Mouse (Mus musculus) E14TG2a.4 (cell line): ENCODE measurements at regions not wholly inside any gene's neighbourhood (a gene's known extent, or its start where the extent isn't known, plus 50 kb on each side); places are given as distances from the start of the nearest gene placed in this dataset.

Source experiments
- H3K27me3 ChIP-seq: 2 replicates; pipeline ENCODE4 v1.6.1; 2014; ENCODE audit warnings: low read length, control low read depth; ENCODE audit not compliant: insufficient read depth
- H3K36me3 ChIP-seq: 2 replicates; pipeline ENCODE4 v1.6.1; 2014; ENCODE audit warnings: low read length, control low read depth; ENCODE audit not compliant: insufficient read depth
- H3K4me1 ChIP-seq: replicated peaks from 2 replicates; pipeline ENCODE4 v1.6.1; 2014; ENCODE audit warnings: low read depth, low read length, control low read depth
- H3K4me3 ChIP-seq: replicated peaks from 2 replicates; pipeline ENCODE4 v1.5.1; 2014; ENCODE audit warnings: mild to moderate bottlenecking, low read length
- H3K9me3 ChIP-seq: 2 replicates; pipeline ENCODE4 v1.6.1; 2014; ENCODE audit warnings: low read length, control low read depth
- CTCF ChIP-seq: conservative IDR thresholded peaks from 2 replicates; pipeline ENCODE4 v1.5.1; 2014; ENCODE audit warnings: low read length
- NANOG ChIP-seq: IDR thresholded peaks from 2 replicates; pipeline ENCODE4 v1.6.1; 2014; ENCODE audit warnings: borderline replicate concordance, low read length, mixed read lengths
- POU5F1 ChIP-seq: IDR thresholded peaks from 2 replicates; pipeline ENCODE4 v1.6.1; 2014; ENCODE audit warnings: low read length, borderline replicate concordance

DNA sequence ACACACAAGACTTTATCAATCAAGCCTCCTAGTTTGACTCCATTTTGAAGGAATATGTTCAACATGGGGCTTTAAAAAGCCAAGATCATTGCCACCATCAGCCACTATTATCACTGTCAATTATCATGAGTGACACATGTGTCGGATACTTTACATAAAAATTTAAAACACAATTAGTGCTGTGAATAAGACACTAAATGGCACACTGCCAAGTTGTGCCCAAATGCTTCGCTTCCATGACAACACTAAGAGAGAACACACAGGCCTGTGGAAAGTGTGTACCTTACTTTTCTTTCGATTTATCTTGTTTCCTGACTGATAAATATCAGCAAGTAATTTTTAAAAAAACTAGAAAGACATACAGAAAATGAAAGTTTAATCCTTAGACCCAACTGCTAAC is 166.5 kb upstream of the Ptbp2 start:
- Histone ChIP-seq H3K4me3 (no peak overlapping the region), H3K9me3 (no peaks in the 10 kb centered on the region), H3K27me3 (peaks cover 5% of the 10 kb centered on the region; the same call in 1 of the 2 replicates), H3K4me1 (peaks cover 13% of the 10 kb centered on the region), H3K36me3 (no peaks in the 10 kb centered on the region)
- TF ChIP-seq NANOG (no peak), CTCF (no peak), POU5F1 (no peak)

DNA sequence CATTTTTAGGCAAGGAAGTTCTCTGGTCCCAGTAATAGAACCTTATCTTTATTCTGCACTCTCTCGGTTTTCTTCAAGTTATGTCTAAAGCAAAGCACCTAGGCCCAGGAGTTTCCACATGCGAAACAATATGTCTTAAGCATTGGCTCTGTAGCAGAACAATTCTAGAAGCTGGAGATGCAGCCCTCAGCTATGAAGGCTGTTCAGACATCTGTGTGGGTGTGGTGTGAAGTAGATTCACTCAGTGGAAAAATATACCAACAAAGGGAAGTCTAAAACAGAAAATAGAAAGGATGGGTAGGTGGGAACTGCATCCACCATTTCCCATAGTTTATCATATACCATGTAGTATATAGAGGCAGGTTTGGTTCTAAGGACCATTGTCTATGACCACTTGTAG is 165.8 kb upstream of the Ptbp2 start:
- H3K4me1 ChIP-seq: peaks cover 13% of the 10 kb centered on the region
- peaks cover 7% of the 10 kb centered on the region; the same call in 1 of the 2 replicates for H3K27me3 ChIP-seq
- TF ChIP-seq NANOG (no peak), CTCF (no peak), POU5F1 (no peak)
- H3K9me3 ChIP-seq: no peaks in the 10 kb centered on the region
- H3K36me3 ChIP-seq: no peaks in the 10 kb centered on the region
- no peak overlapping the region for H3K4me3 ChIP-seq

DNA sequence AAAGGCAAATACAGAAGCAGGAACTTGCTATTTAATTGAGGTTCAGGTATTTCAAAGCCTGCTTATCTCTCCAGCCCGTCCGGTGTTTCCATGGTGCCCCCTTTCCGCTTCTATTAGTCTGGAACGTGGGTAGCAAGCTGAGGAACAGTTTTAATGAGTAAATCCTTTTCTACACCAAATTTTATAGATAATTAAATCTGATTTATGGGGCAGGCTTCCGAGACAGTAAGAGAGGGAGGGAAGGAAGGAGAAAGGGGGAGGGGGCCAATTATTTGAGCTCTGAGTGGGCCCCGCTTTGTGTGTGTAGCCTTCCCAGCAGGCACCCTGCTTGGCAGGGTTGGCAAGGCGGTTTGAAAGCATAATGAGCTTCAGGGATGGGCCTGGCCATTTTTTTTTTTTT is 165.4 kb upstream of the Ptbp2 start:
- no peaks in the 10 kb centered on the region for H3K9me3 ChIP-seq
- no peak overlapping the region for H3K4me3 ChIP-seq
- H3K27me3 ChIP-seq: peaks cover 10% of the 10 kb centered on the region; the same call in 1 of the 2 replicates
- peaks cover 14% of the 10 kb centered on the region for H3K4me1 ChIP-seq
- TF ChIP-seq POU5F1 (no peak), NANOG (no peak), CTCF (no peak)
- H3K36me3 ChIP-seq: no peaks in the 10 kb centered on the region

GRCm38 (mm10) chr3:119949041-119949470 is 164.8 kb upstream of the Ptbp2 start:
- Histone ChIP-seq H3K9me3 (no peaks in the 10 kb centered on the region), H3K4me3 (no peak overlapping the region), H3K27me3 (peaks cover 10% of the 10 kb centered on the region; the same call in 1 of the 2 replicates), H3K4me1 (peaks cover 20% of the 10 kb centered on the region), H3K36me3 (no peaks in the 10 kb centered on the region)
- TF ChIP-seq NANOG (no peak), POU5F1 (no peak), CTCF (no peak)

DNA sequence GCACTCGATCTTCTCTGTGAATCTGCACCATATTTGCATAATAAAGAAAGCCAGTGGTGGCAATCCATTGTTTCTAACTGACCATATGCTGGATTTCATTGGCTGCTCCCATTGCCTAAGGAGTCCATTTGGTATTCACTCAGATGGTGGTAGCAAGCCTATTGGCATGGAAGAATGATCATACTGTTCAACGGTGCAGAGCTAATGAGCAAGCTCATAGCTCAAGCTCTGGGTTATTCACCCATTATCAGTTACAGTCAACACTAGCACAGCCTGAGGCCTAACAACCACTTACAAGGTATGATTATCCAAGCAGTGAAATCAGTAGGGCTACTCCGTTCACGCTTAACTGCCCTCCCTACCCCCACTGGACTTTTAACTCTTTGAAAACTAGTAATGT is 162.9 kb upstream of the Ptbp2 start:
- peak; percentile 44; the same call in 1 of the 2 replicates for TF ChIP-seq POU5F1
- no peak for TF ChIP-seq NANOG
- peaks cover 12% of the 10 kb centered on the region for H3K27me3 ChIP-seq
- no peaks in the 10 kb centered on the region for H3K9me3 ChIP-seq
- no peaks in the 10 kb centered on the region for H3K36me3 ChIP-seq
- H3K4me3 ChIP-seq: no peak overlapping the region
- H3K4me1 ChIP-seq: peaks cover 25% of the 10 kb centered on the region

- TF ChIP-seq CTCF (no peak), POU5F1 (peak; percentile 84; the same call in 1 of the 2 replicates), NANOG (peak; percentile 78; the same call in 1 of the 2 replicates)
- H3K9me3 ChIP-seq: no peaks in the 10 kb centered on the region
- H3K4me3 ChIP-seq: no peak overlapping the region
- peaks cover 25% of the 10 kb centered on the region for H3K4me1 ChIP-seq
- H3K27me3 ChIP-seq: peaks cover 14% of the 10 kb centered on the region
- H3K36me3 ChIP-seq: no peaks in the 10 kb centered on the region
Observed at GRCm38 (mm10) chr3:119944115-119944514, 159.8 kb upstream of the Ptbp2 start.

DNA sequence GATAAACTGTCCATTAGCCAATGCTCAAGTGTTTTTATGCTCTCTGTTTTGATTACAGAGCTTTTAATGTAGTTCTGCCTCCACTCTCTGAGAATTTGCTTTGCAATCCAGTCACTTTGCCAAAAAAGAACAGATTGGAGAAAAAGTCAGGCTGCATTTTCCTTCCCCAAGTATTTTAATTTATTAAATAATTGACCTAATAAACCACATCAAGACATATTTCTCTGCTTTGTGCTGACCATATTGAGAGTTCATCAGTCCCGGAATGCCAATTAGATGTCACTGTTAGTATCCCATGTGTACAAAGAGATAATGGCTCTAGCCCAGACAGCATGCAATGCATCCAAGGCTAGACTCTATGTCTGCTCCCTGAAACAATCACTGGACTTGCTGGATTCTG is 154.8 kb upstream of the Ptbp2 start:
- Histone ChIP-seq H3K9me3 (no peaks in the 10 kb centered on the region), H3K27me3 (peaks cover 5% of the 10 kb centered on the region; the same call in 1 of the 2 replicates), H3K4me1 (peaks cover 5% of the 10 kb centered on the region), H3K4me3 (no peak overlapping the region), H3K36me3 (no peaks in the 10 kb centered on the region)
- TF ChIP-seq NANOG: no peak
- TF ChIP-seq POU5F1: no peak
- no peak for TF ChIP-seq CTCF

- Histone ChIP-seq H3K9me3 (no peaks in the 10 kb centered on the region), H3K36me3 (no peaks in the 10 kb centered on the region), H3K27me3 (peaks cover 5% of the 10 kb centered on the region; the same call in 1 of the 2 replicates), H3K4me3 (no peak overlapping the region), H3K4me1 (no peaks in the 10 kb centered on the region)
- TF ChIP-seq POU5F1: no peak
- no peak for TF ChIP-seq NANOG
- no peak for TF ChIP-seq CTCF
Observed at GRCm38 (mm10) chr3:119938425-119938824, 154.2 kb upstream of the Ptbp2 start.

- H3K4me1 ChIP-seq: no peaks in the 10 kb centered on the region
- H3K27me3 ChIP-seq: no peaks in the 10 kb centered on the region
- H3K36me3 ChIP-seq: no peaks in the 10 kb centered on the region
- no peak overlapping the region for H3K4me3 ChIP-seq
- no peak for TF ChIP-seq CTCF
- TF ChIP-seq NANOG: no peak
- no peak for TF ChIP-seq POU5F1
- H3K9me3 ChIP-seq: no peaks in the 10 kb centered on the region
Observed at GRCm38 (mm10) chr3:119936526-119936925, 152.3 kb upstream of the Ptbp2 start.
